Mouse (Mus musculus) forebrain, embryonic 16.5 days (tissue): Measurements from ENCODE around the gene Gm3646. TPM values are rescaled to one million over a fixed set of nuclear protein-coding genes. Genes with fewer than 3 reads are reported as not detected.

ENCODE experiments used
- ATAC-seq: fragments of 200-750 bp; cut with Nextera tagmentation; 2 replicates; pipeline ENCODE4 v1.8.0; 2017; ENCODE audit warnings: mild to moderate bottlenecking, moderate library complexity
- H3K27ac ChIP-seq: fragments of 300-500 bp; sonication (generic); 2 replicates; pipeline ENCODE4 v1.5.1; 2014; ENCODE audit warnings: low read length, control low read depth
- H3K27me3 ChIP-seq: fragments of 300-500 bp; sonication (generic); replicated peaks from 2 replicates; pipeline ENCODE4 v1.6.1; 2014; ENCODE audit warnings: low read length; ENCODE audit not compliant: control insufficient read depth, insufficient read depth
- H3K36me3 ChIP-seq: fragments of 300-500 bp; sonication (generic); 2 replicates; pipeline ENCODE4 v1.6.1; 2014; ENCODE audit not compliant: control insufficient read depth, insufficient read depth
- H3K4me1 ChIP-seq: fragments of 300-500 bp; sonication (generic); replicated peaks from 2 replicates; pipeline ENCODE4 v1.6.1; 2014; ENCODE audit warnings: low read length; ENCODE audit not compliant: control insufficient read depth, insufficient read depth
- H3K4me2 ChIP-seq: fragments of 300-500 bp; sonication (generic); 2 replicates; pipeline ENCODE4 v1.6.1; 2014; ENCODE audit warnings: mild to moderate bottlenecking, low read length, control low read depth
- H3K4me3 ChIP-seq: fragments of 300-500 bp; sonication (generic); replicated peaks from 2 replicates; pipeline ENCODE4 v1.5.1; 2014; ENCODE audit warnings: mild to moderate bottlenecking, low read length, control low read depth
- H3K9ac ChIP-seq: fragments of 300-500 bp; sonication (generic); replicated peaks from 2 replicates; pipeline ENCODE4 v1.6.1; 2014; ENCODE audit warnings: low read depth, low read length, control low read depth
- H3K9me3 ChIP-seq: fragments of 300-500 bp; sonication (generic); 2 replicates; pipeline ENCODE4 v1.6.1; 2016; ENCODE audit warnings: low read length; ENCODE audit not compliant: control insufficient read depth
- WGBS: fragments of 180-500 bp; shearing (Covaris S2); extraction: QIAGEN DNeasy Blood & Tissue Kit; methylation state at CpG from one replicate; pipeline ENCODE4 v1.1.7; 2014; 5-methylcytosine and 5-hydroxymethylcytosine counted together
- polyA plus RNA-seq: library from polyadenylated mRNA; unstranded; fragments of >200 nt; fragmentation: Nextera tagmentation; extraction: Ambion mirVana; gene quantifications from 2 replicates; pipeline ENCODE4 v1.2.1, GENCODE M21; 2015

Gene Gm3646
- polyA plus RNA-seq, 1 experiment from 2014 or later = not detected

GRCm38 (mm10) chr1:39831594-39832039 is 26.5 kb upstream of the Gm3646 start:
- no peaks in the 10 kb centered on the region for H3K4me1 ChIP-seq
- H3K9me3 ChIP-seq = no peaks in the 10 kb centered on the region
- H3K27ac ChIP-seq = no peak overlapping the region
- H3K27me3 ChIP-seq = no peaks in the 10 kb centered on the region
- ATAC-seq = no peak
- no peak overlapping the region for H3K9ac ChIP-seq
- WGBS = 73% methylated on average over 4 of the region's 4 CpGs
- no peaks in the 10 kb centered on the region for H3K36me3 ChIP-seq
- no peak overlapping the region for H3K4me2 ChIP-seq
- H3K4me3 ChIP-seq = no peak overlapping the region

GRCm38 (mm10) chr1:39830786-39831593 is 25.9 kb upstream of the Gm3646 start:
- no peaks in the 10 kb centered on the region for H3K36me3 ChIP-seq

GRCm38 (mm10) chr1:39824902-39825301 is 19.8 kb upstream of the Gm3646 start:
- H3K9me3 ChIP-seq = no peaks in the 10 kb centered on the region
- H3K4me2 ChIP-seq = no peak overlapping the region
- no peak overlapping the region for H3K9ac ChIP-seq
- ATAC-seq = no peak
- H3K4me3 ChIP-seq = no peak overlapping the region
- no peak overlapping the region for H3K27ac ChIP-seq
- no peaks in the 10 kb centered on the region for H3K27me3 ChIP-seq
- 84% methylated on average over 4 of the region's 4 CpGs for WGBS
- no peaks in the 10 kb centered on the region for H3K36me3 ChIP-seq
- H3K4me1 ChIP-seq = no peaks in the 10 kb centered on the region

More at GRCm38 (mm10) chr1:39830786-39831593, 25.9 kb upstream of the Gm3646 start:
- no peaks in the 10 kb centered on the region for H3K27me3 ChIP-seq
- H3K4me1 ChIP-seq = no peaks in the 10 kb centered on the region
- no peak overlapping the region for H3K9ac ChIP-seq
- H3K9me3 ChIP-seq = no peaks in the 10 kb centered on the region
- WGBS = 91% methylated on average over 11 of the region's 11 CpGs
- H3K27ac ChIP-seq = no peak overlapping the region
- no peak overlapping the region for H3K4me2 ChIP-seq
- H3K4me3 ChIP-seq = no peak overlapping the region
- no peak for ATAC-seq

- no peaks in the 10 kb centered on the region for H3K36me3 ChIP-seq
- H3K9ac ChIP-seq = no peak overlapping the region
- H3K4me1 ChIP-seq = no peaks in the 10 kb centered on the region
- H3K27ac ChIP-seq = no peak overlapping the region
- H3K9me3 ChIP-seq = no peaks in the 10 kb centered on the region
- WGBS = 47% methylated on average over 4 of the region's 4 CpGs
- H3K27me3 ChIP-seq = no peaks in the 10 kb centered on the region
- no peak overlapping the region for H3K4me2 ChIP-seq
- no peak for ATAC-seq
- H3K4me3 ChIP-seq = no peak overlapping the region
These were observed 19.1 kb upstream of the Gm3646 start for GRCm38 (mm10) chr1:39824240-39824639.

GRCm38 (mm10) chr1:39819596-39819995 is 14.5 kb upstream of the Gm3646 start:
- Histone ChIP-seq H3K27ac (no peak overlapping the region), H3K9ac (no peak overlapping the region), H3K27me3 (no peaks in the 10 kb centered on the region), H3K36me3 (no peaks in the 10 kb centered on the region), H3K4me2 (no peak overlapping the region), H3K4me1 (no peaks in the 10 kb centered on the region), H3K4me3 (no peak overlapping the region), H3K9me3 (no peaks in the 10 kb centered on the region)
- ATAC-seq = no peak
- WGBS = 75% methylated on average over 10 of the region's 10 CpGs

GRCm38 (mm10) chr1:39815766-39816165 is 10.6 kb upstream of the Gm3646 start:
- 87% methylated on average over 5 of the region's 5 CpGs for WGBS
- no peaks in the 10 kb centered on the region for H3K27me3 ChIP-seq
- no peak overlapping the region for H3K27ac ChIP-seq
- ATAC-seq = no peak
- H3K4me2 ChIP-seq = no peak overlapping the region
- no peak overlapping the region for H3K4me3 ChIP-seq
- H3K9me3 ChIP-seq = no peaks in the 10 kb centered on the region
- no peaks in the 10 kb centered on the region for H3K36me3 ChIP-seq
- H3K4me1 ChIP-seq = no peaks in the 10 kb centered on the region
- H3K9ac ChIP-seq = no peak overlapping the region

- no peak overlapping the region for H3K9ac ChIP-seq
- H3K27me3 ChIP-seq = no peaks in the 10 kb centered on the region
- 75% methylated on average over 4 of the region's 4 CpGs for WGBS
- H3K27ac ChIP-seq = no peak overlapping the region
- H3K4me2 ChIP-seq = no peak overlapping the region
- no peaks in the 10 kb centered on the region for H3K4me1 ChIP-seq
- no peak for ATAC-seq
- H3K4me3 ChIP-seq = no peak overlapping the region
- no peaks in the 10 kb centered on the region for H3K36me3 ChIP-seq
- H3K9me3 ChIP-seq = no peaks in the 10 kb centered on the region
These were observed 7.9 kb upstream of the Gm3646 start for GRCm38 (mm10) chr1:39813067-39813466.

- 49% methylated on average over 6 of the region's 6 CpGs for WGBS
- Histone ChIP-seq H3K4me2 (no peak overlapping the region), H3K4me3 (no peak overlapping the region), H3K4me1 (peaks cover 15% of the 10 kb centered on the region), H3K36me3 (no peaks in the 10 kb centered on the region), H3K9me3 (no peaks in the 10 kb centered on the region), H3K9ac (no peak overlapping the region), H3K27me3 (no peaks in the 10 kb centered on the region), H3K27ac (no peak overlapping the region)
- peak; percentile 57 for ATAC-seq
These were observed 343 bp downstream of the Gm3646 start for GRCm38 (mm10) chr1:39804789-39805188.

- ATAC-seq = no peak
- H3K27me3 ChIP-seq = no peaks in the 10 kb centered on the region
- H3K4me1 ChIP-seq = peaks cover 15% of the 10 kb centered on the region
These were observed 2.2 kb downstream of the Gm3646 start for GRCm38 (mm10) chr1:39802946-39803345.

More at GRCm38 (mm10) chr1:39802946-39803345, 2.2 kb downstream of the Gm3646 start:
- no peak overlapping the region for H3K9ac ChIP-seq
- no peak overlapping the region for H3K4me2 ChIP-seq
- WGBS = 87% methylated on average over 7 of the region's 7 CpGs
- no peak overlapping the region for H3K27ac ChIP-seq
- no peaks in the 10 kb centered on the region for H3K36me3 ChIP-seq
- no peaks in the 10 kb centered on the region for H3K9me3 ChIP-seq
- no peak overlapping the region for H3K4me3 ChIP-seq
